Mouse (Mus musculus) liver, postnatal 0 days (tissue): ENCODE measurements at regions not wholly inside any gene's neighbourhood (a gene's known extent, or its start where the extent isn't known, plus 50 kb on each side); places are given as distances from the start of the nearest gene placed in this dataset.

ENCODE experiments used
- ATAC-seq: fragments of 200-750 bp; cut with Nextera tagmentation; 2 replicates; pipeline ENCODE4 v1.8.0; 2017; ENCODE audit warnings: mild to moderate bottlenecking, moderate library complexity
- DNase-seq: peaks from one replicate; pipeline ENCODE4 v3.0.0-alpha.2; 2016
- H3K27ac ChIP-seq: fragments of 300-500 bp; sonication (generic); 2 replicates; pipeline ENCODE4 v1.5.1; 2014; ENCODE audit warnings: antibody characterized with exemption, moderate library complexity, mild to moderate bottlenecking, low read depth
- H3K27me3 ChIP-seq: fragments of 300-500 bp; sonication (generic); 2 replicates; pipeline ENCODE4 v1.6.1; 2014; ENCODE audit warnings: low read length, control low read depth, mixed read lengths; ENCODE audit not compliant: insufficient read depth
- H3K36me3 ChIP-seq: fragments of 300-500 bp; sonication (generic); replicated peaks from 2 replicates; pipeline ENCODE4 v1.6.1; 2014; ENCODE audit warnings: mild to moderate bottlenecking, control low read depth, low read length, moderate library complexity, mixed read lengths; ENCODE audit not compliant: insufficient read depth
- H3K4me1 ChIP-seq: fragments of 300-500 bp; sonication (generic); 2 replicates; pipeline ENCODE4 v1.6.1; 2014; ENCODE audit warnings: antibody characterized with exemption, mild to moderate bottlenecking, control low read depth; ENCODE audit not compliant: insufficient read depth
- H3K4me2 ChIP-seq: fragments of 300-500 bp; sonication (generic); 2 replicates; pipeline ENCODE4 v1.6.1; 2014; ENCODE audit warnings: low read depth, mild to moderate bottlenecking, low read length, moderate library complexity, mixed read lengths
- H3K4me3 ChIP-seq: fragments of 300-500 bp; sonication (generic); 2 replicates; pipeline ENCODE4 v1.5.1; 2014; ENCODE audit warnings: low read depth, low read length
- H3K9ac ChIP-seq: fragments of 300-500 bp; sonication (generic); replicated peaks from 2 replicates; pipeline ENCODE4 v1.6.1; 2014; ENCODE audit warnings: mild to moderate bottlenecking, moderate library complexity
- H3K9me3 ChIP-seq: fragments of 300-500 bp; sonication (generic); 2 replicates; pipeline ENCODE4 v1.6.1; 2016; ENCODE audit warnings: mild to moderate bottlenecking, control low read depth, low read length, mixed read lengths
- CTCF ChIP-seq: sonication (generic); IDR thresholded peaks from 2 replicates; pipeline ENCODE4 v1.5.1; 2016; ENCODE audit warnings: antibody characterized with exemption, low read depth
- EP300 ChIP-seq: IDR thresholded peaks from 2 replicates; pipeline ENCODE4 v1.6.1; 2016; ENCODE audit warnings: antibody characterized with exemption, low read depth, mild to moderate bottlenecking
- WGBS: fragments of 180-500 bp; shearing (Covaris S2); extraction: QIAGEN DNeasy Blood & Tissue Kit; methylation state at CpG from one replicate; pipeline ENCODE4 v1.1.7; 2014; ENCODE audit not compliant: insufficient replicate concordance; 5-methylcytosine and 5-hydroxymethylcytosine counted together

DNA sequence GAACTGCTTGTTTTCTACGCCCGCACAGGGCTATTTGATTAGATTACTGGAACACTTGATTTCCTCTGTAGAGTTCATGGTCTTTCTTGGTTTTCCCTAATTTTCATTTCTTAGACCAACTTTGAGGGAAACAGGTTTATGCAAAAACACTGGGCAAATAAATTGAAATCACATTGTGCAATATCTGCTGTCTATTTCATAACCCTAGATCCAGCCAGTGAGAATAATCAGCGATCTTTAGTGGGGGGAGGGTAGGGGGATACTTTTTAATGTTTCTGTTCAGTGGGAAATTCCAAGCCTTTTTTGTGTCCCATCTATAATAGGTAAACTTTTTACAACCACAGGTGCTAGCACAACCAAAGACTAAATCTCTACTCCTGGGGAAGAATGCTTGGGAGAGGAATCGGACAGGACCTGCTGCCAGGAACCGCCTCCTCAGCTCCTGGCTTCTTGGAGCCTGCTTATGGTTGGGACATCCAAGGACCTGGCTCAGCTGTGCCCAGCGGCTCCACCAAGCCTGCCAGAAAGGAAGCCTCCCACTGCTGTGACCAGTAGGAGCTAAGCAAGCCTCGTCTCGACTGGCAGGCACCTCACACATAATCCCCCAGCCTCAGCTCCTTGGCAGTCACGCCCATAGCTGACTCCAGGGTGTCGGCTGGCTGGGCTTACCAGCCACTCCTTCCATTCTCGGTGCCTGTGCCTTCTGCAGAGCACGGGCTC is 80.8 kb upstream of the Irs2 start:
- Histone ChIP-seq H3K27me3 (no peaks in the 10 kb centered on the region), H3K36me3 (no peaks in the 10 kb centered on the region), H3K9me3 (no peaks in the 10 kb centered on the region), H3K4me1 (peaks cover 16% of the 10 kb centered on the region), H3K4me2 (no peak overlapping the region), H3K27ac (no peak overlapping the region), H3K9ac (no peak overlapping the region), H3K4me3 (no peak overlapping the region)
- DNase-seq (no peak), ATAC-seq (no peak)
- no peak for TF ChIP-seq EP300
- WGBS, result 49% methylated on average over 12 of the region's 12 CpGs

- H3K27ac ChIP-seq, result peak overlapping the region; percentile 60
- H3K36me3 ChIP-seq, result no peaks in the 10 kb centered on the region
- ATAC-seq, result peak; percentile 78
- H3K4me2 ChIP-seq, result no peak overlapping the region
- peak; percentile 55 for DNase-seq
- H3K9me3 ChIP-seq, result no peaks in the 10 kb centered on the region
- H3K9ac ChIP-seq, result no peak overlapping the region
- TF ChIP-seq CTCF (no peak), EP300 (no peak; the same call in 1 of the 2 replicates)
- WGBS, result 56% methylated on average over 1 of the region's 1 CpGs
- no peaks in the 10 kb centered on the region for H3K27me3 ChIP-seq
- no peak overlapping the region for H3K4me3 ChIP-seq
- peaks cover 22% of the 10 kb centered on the region for H3K4me1 ChIP-seq
Observed at GRCm38 (mm10) chr8:11085244-11085643, 77.0 kb upstream of the Irs2 start.

DNA sequence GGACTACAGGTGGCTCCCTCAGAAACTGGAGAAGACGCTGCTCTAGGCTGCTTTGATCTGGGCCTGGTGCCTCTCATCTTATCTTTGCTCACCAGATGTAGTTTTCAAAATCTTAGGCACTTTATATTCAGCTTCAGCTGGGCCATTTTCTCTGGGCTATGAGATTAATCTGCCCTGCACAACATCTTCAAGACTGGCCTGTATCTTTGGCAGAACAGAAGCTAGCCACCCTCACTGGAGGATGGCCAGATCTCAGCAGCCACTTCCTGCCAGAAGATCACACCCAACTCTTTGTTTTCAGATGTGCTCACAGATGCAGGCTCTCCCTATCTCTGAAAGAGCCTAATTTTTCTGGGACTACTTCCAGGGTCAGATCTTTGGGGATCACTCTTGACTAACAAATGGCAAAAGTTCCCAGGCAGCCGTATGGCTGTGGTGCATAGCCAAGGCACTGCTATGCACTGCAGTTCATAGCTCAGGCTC is 75.8 kb upstream of the Irs2 start:
- Histone ChIP-seq H3K4me1 (peaks cover 19% of the 10 kb centered on the region), H3K9ac (no peak overlapping the region), H3K9me3 (no peaks in the 10 kb centered on the region), H3K4me3 (no peak overlapping the region), H3K27me3 (no peaks in the 10 kb centered on the region), H3K4me2 (no peak overlapping the region), H3K36me3 (no peaks in the 10 kb centered on the region), H3K27ac (peak overlapping the region; percentile 60; the same call in 1 of the 2 replicates)
- no peak for DNase-seq
- no peak for TF ChIP-seq CTCF
- peak; percentile 84 for TF ChIP-seq EP300
- 37% methylated on average over 2 of the region's 2 CpGs for WGBS
- peak; percentile 54 for ATAC-seq

GRCm38 (mm10) chr8:11080813-11081212 is 72.6 kb upstream of the Irs2 start:
- WGBS, result 52% methylated on average over 2 of the region's 2 CpGs
- Histone ChIP-seq H3K36me3 (no peaks in the 10 kb centered on the region), H3K27ac (peak overlapping the region; percentile 71), H3K9me3 (no peaks in the 10 kb centered on the region), H3K9ac (no peak overlapping the region), H3K4me1 (peaks cover 18% of the 10 kb centered on the region), H3K4me3 (no peak overlapping the region), H3K27me3 (no peaks in the 10 kb centered on the region), H3K4me2 (no peak overlapping the region)
- no peak for DNase-seq
- TF ChIP-seq CTCF (no peak), EP300 (no peak)
- peak; percentile 77 for ATAC-seq

GRCm38 (mm10) chr8:11079805-11080204 is 71.5 kb upstream of the Irs2 start:
- H3K36me3 ChIP-seq, result no peaks in the 10 kb centered on the region
- H3K4me1 ChIP-seq, result peaks cover 11% of the 10 kb centered on the region
- TF ChIP-seq EP300 (no peak), CTCF (no peak)
- H3K9me3 ChIP-seq, result no peaks in the 10 kb centered on the region
- H3K27ac ChIP-seq, result no peak overlapping the region
- H3K27me3 ChIP-seq, result no peaks in the 10 kb centered on the region
- DNase-seq, result no peak
- ATAC-seq, result no peak
- H3K9ac ChIP-seq, result no peak overlapping the region
- 70% methylated on average over 11 of the region's 11 CpGs for WGBS
- H3K4me3 ChIP-seq, result no peak overlapping the region
- H3K4me2 ChIP-seq, result no peak overlapping the region

GRCm38 (mm10) chr8:11077138-11077537 is 68.9 kb upstream of the Irs2 start:
- 82% methylated on average over 9 of the region's 9 CpGs for WGBS
- TF ChIP-seq EP300, result no peak
- TF ChIP-seq CTCF, result no peak
- Histone ChIP-seq H3K4me3 (no peak overlapping the region), H3K9me3 (no peaks in the 10 kb centered on the region), H3K9ac (no peak overlapping the region), H3K27me3 (no peaks in the 10 kb centered on the region), H3K4me2 (no peak overlapping the region), H3K36me3 (no peaks in the 10 kb centered on the region), H3K4me1 (no peaks in the 10 kb centered on the region; the same call in 1 of the 2 replicates), H3K27ac (no peak overlapping the region)
- no peak for DNase-seq
- ATAC-seq, result no peak
